Comparison of ENCODE assay signal across 8 mouse cellular contexts in the genomic region with DNA sequence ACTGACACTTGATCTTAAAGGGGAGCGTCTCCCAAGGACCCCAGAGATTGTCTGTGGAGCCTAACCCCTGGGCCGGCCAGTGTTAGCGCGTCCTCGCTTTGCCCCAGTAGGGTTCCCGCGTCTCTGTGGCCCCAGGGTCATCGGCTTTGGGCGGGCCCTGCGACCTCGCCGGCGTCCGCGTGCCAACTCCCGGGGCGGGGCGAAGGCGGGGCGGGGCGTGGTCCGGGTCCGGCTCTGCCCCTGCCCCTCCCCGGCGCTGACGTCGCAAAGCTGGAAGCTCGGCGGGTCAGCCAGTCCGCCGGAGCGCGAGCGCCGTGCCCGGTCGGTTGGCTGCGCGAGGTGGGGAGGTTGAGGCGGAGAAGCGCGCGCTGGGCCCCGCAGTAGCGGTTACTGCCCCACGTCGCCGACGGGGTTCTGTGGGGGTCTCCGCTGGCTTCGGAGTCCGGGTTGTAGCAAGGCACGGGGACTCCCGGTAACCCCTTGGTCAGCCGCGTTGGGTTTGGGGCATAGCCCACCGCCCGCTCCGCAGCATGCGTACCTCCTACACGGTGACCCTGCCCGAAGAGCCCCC. TPM values are rescaled to one million over a fixed set of nuclear protein-coding genes. Genes with fewer than 3 reads are reported as not detected.
DNase-seq lines count a peak whose midpoint lies in the region; ATAC-seq and TF ChIP-seq lines count a peak whose summit lies in the region.

No protein-coding gene starts in this region.

- peak; percentile 83 for ATAC-seq in forebrain, embryonic 12.5 days (ENCODE audit: low FRiP score)
- peak; percentile 75 for ATAC-seq in heart, postnatal 0 days (ENCODE audit: insufficient read depth, low read depth)
- peak; percentile 91 for ATAC-seq in liver, postnatal 0 days
- peak; percentile 64 for ATAC-seq in neural tube, embryonic 13.5 days (ENCODE audit: low read depth)

- DNase-seq in CD4-positive, CD25-positive, alpha-beta regulatory T cell, adult 2 months (ENCODE audit: low read depth, low spot score), result peak; percentile 78
- DNase-seq in c-Kit-positive CD71-positive TER-119-negative erythroid progenitor cells, embryonic 14.5 days (ENCODE audit: low read depth), result peak; percentile 63
- DNase-seq in heart, postnatal 0 days (ENCODE audit: low spot score), result peak; percentile 85
- DNase-seq in kidney, postnatal 4 days, result peak; percentile 98
- peak; percentile 97 for DNase-seq in liver, postnatal 0 days

- no peak for TF ChIP-seq CTCF in heart, postnatal 0 days (IDR thresholded peaks at IDR 0.05; ENCODE audit: low read depth)
- TF ChIP-seq CTCF in liver, postnatal 0 days (IDR thresholded peaks at IDR 0.05; ENCODE audit: low read depth), result no peak
- TF ChIP-seq CTCF in testis, adult 2 months (IDR thresholded peaks at IDR 0.05; ENCODE audit: control insufficient read depth, insufficient read depth, insufficient replicate concordance, low read depth, low read length), result no peak

- H3K27me3 ChIP-seq in forebrain, embryonic 12.5 days, result peaks cover 78% of the 10 kb centered on the region
- no peaks in the 10 kb centered on the region for H3K27me3 ChIP-seq in heart, postnatal 0 days (ENCODE audit: control insufficient read depth, insufficient read depth, low read length)
- peaks cover 14% of the 10 kb centered on the region; the same call in 1 of the 2 replicates for H3K27me3 ChIP-seq in liver, postnatal 0 days (ENCODE audit: insufficient read depth, low read length)
- H3K27me3 ChIP-seq in neural tube, embryonic 13.5 days, result peaks cover 56% of the 10 kb centered on the region
- H3K27me3 ChIP-seq in testis, adult 2 months (ENCODE audit: control insufficient read depth, insufficient read depth, low read length), result no peaks in the 10 kb centered on the region

- peak overlapping the region; percentile 99 for H3K4me2 ChIP-seq in forebrain, embryonic 12.5 days
- peak overlapping the region; percentile 95 for H3K4me2 ChIP-seq in heart, postnatal 0 days (ENCODE audit: low read depth, low read length)
- H3K4me2 ChIP-seq in liver, postnatal 0 days (ENCODE audit: low read depth, low read length), result peak overlapping the region; percentile 95
- H3K4me2 ChIP-seq in neural tube, embryonic 13.5 days, result peak overlapping the region; percentile 99

- H3K27ac ChIP-seq in forebrain, embryonic 12.5 days, result no peak overlapping the region
- peak overlapping the region; percentile 97 for H3K27ac ChIP-seq in heart, postnatal 0 days (ENCODE audit: low read depth)
- H3K27ac ChIP-seq in liver, postnatal 0 days (ENCODE audit: low read depth), result no peak overlapping the region
- H3K27ac ChIP-seq in neural tube, embryonic 13.5 days (replicated peaks), result no peak overlapping the region
- H3K27ac ChIP-seq in testis, adult 2 months (ENCODE audit: control insufficient read depth, insufficient read depth, low read depth, low read length), result peak overlapping the region; percentile 99

- H3K4me1 ChIP-seq in forebrain, embryonic 12.5 days, result peaks cover 47% of the 10 kb centered on the region
- H3K4me1 ChIP-seq in heart, postnatal 0 days (ENCODE audit: control insufficient read depth, insufficient read depth), result peaks cover 60% of the 10 kb centered on the region
- peaks cover 47% of the 10 kb centered on the region for H3K4me1 ChIP-seq in liver, postnatal 0 days (ENCODE audit: insufficient read depth)
- peaks cover 42% of the 10 kb centered on the region for H3K4me1 ChIP-seq in neural tube, embryonic 13.5 days (replicated peaks)
- peaks cover 17% of the 10 kb centered on the region for H3K4me1 ChIP-seq in testis, adult 2 months (ENCODE audit: control insufficient read depth, insufficient read depth, low read length)

- peak; percentile 68 for TF ChIP-seq POLR2A in testis, adult 2 months (IDR thresholded peaks at IDR 0.05; ENCODE audit: control insufficient read depth, low read depth, low read length)

- H3K9me3 ChIP-seq in forebrain, embryonic 12.5 days, result no peaks in the 10 kb centered on the region
- H3K9me3 ChIP-seq in heart, postnatal 0 days (replicated peaks; ENCODE audit: control insufficient read depth, low read length), result no peaks in the 10 kb centered on the region
- H3K9me3 ChIP-seq in liver, postnatal 0 days (ENCODE audit: low read length), result no peaks in the 10 kb centered on the region
- no peaks in the 10 kb centered on the region for H3K9me3 ChIP-seq in neural tube, embryonic 13.5 days

- 1% methylated on average over 62 of the region's 62 CpGs for WGBS in forebrain, embryonic 12.5 days
- under 1% methylated on average over 35 of the region's 62 CpGs for WGBS in heart, postnatal 0 days
- under 1% methylated on average over 52 of the region's 62 CpGs for WGBS in liver, postnatal 0 days (ENCODE audit: insufficient replicate concordance)
- WGBS in neural tube, embryonic 13.5 days, result under 1% methylated on average over 62 of the region's 62 CpGs

- H3K9ac ChIP-seq in forebrain, embryonic 12.5 days, result peak overlapping the region; percentile 65
- peak overlapping the region; percentile 96 for H3K9ac ChIP-seq in heart, postnatal 0 days (replicated peaks; ENCODE audit: low read depth, low read length)
- peak overlapping the region; percentile 61 for H3K9ac ChIP-seq in liver, postnatal 0 days (replicated peaks)
- H3K9ac ChIP-seq in neural tube, embryonic 13.5 days, result peak overlapping the region; percentile 75

- TF ChIP-seq EP300 in heart, postnatal 0 days (IDR thresholded peaks at IDR 0.05; ENCODE audit: low read depth), result 0 out of 2 replicates have a peak, but pooled peaks have one; percentile 58
- no peak for TF ChIP-seq EP300 in liver, postnatal 0 days (IDR thresholded peaks at IDR 0.05; ENCODE audit: low read depth)

- H3K36me3 ChIP-seq in forebrain, embryonic 12.5 days (replicated peaks), result no peaks in the 10 kb centered on the region
- 0 out of 2 replicates have a peak, but pooled peaks cover 3% of the 10 kb centered on the region for H3K36me3 ChIP-seq in heart, postnatal 0 days (replicated peaks; ENCODE audit: control insufficient read depth, insufficient read depth, low read length)
- H3K36me3 ChIP-seq in liver, postnatal 0 days (replicated peaks; ENCODE audit: insufficient read depth, low read length), result no peaks in the 10 kb centered on the region
- no peaks in the 10 kb centered on the region for H3K36me3 ChIP-seq in neural tube, embryonic 13.5 days
- H3K36me3 ChIP-seq in testis, adult 2 months (ENCODE audit: control insufficient read depth, insufficient read depth, low read length), result no peaks in the 10 kb centered on the region; the same call in none of the 2 replicates

- peak overlapping the region; percentile 57 for H3K4me3 ChIP-seq in forebrain, embryonic 12.5 days (replicated peaks)
- H3K4me3 ChIP-seq in heart, postnatal 0 days (ENCODE audit: low read depth, low read length), result peak overlapping the region; percentile 79
- peak overlapping the region; percentile 61 for H3K4me3 ChIP-seq in liver, postnatal 0 days (ENCODE audit: low read depth, low read length)
- peak overlapping the region; percentile 56 for H3K4me3 ChIP-seq in neural tube, embryonic 13.5 days
- peak overlapping the region; percentile 97 for H3K4me3 ChIP-seq in testis, adult 2 months (ENCODE audit: control insufficient read depth, low read depth, low read length)

RNA-seq across cellular contexts. Expression of a gene that starts 16.8 kb away (rescaled TPM):
- polyA plus RNA-seq in forebrain, embryonic 12.5 days (2016; fragmentation: Nextera tagmentation; extraction: Ambion mirVana), result 0.27 and 0.33 TPM in 2 replicates
- not detected in 2 replicates for total RNA-seq in heart, postnatal 0 days (2014; rRNA removed; ENCODE audit: low replicate concordance)
- polyA plus RNA-seq in heart, postnatal 0 days (2015; fragmentation: Nextera tagmentation; extraction: Ambion mirVana), result not detected in 2 replicates
- polyA plus RNA-seq in liver, postnatal 0 days (2015; fragmentation: Nextera tagmentation; extraction: Ambion mirVana), result not detected in 2 replicates
- not detected in 2 replicates for polyA plus RNA-seq in neural tube, embryonic 13.5 days (2015; fragmentation: Nextera tagmentation; extraction: Ambion mirVana)
- polyA plus RNA-seq in testis, adult 2 months (2012; rRNA removed), result 1.4 and 3.4 TPM in 2 replicates

RNA-seq across cellular contexts. Expression of a gene that starts 17.9 kb away (rescaled TPM):
- polyA plus RNA-seq in forebrain, embryonic 12.5 days (2016; fragmentation: Nextera tagmentation; extraction: Ambion mirVana), result 10.2 and 14.6 TPM in 2 replicates
- total RNA-seq in heart, postnatal 0 days (2014; rRNA removed; ENCODE audit: low replicate concordance), result 44.9 and 48.6 TPM in 2 replicates
- polyA plus RNA-seq in heart, postnatal 0 days (2015; fragmentation: Nextera tagmentation; extraction: Ambion mirVana), result 114 and 121 TPM in 2 replicates
- polyA plus RNA-seq in liver, postnatal 0 days (2015; fragmentation: Nextera tagmentation; extraction: Ambion mirVana), result 2.9 and 3.8 TPM in 2 replicates
- polyA plus RNA-seq in neural tube, embryonic 13.5 days (2015; fragmentation: Nextera tagmentation; extraction: Ambion mirVana), result 8.7 and 12.6 TPM in 2 replicates
- 597 and 615 TPM in 2 replicates for polyA plus RNA-seq in testis, adult 2 months (2012; rRNA removed)

RNA-seq across cellular contexts. Expression of a gene that starts 22.3 kb away (rescaled TPM):
- polyA plus RNA-seq in forebrain, embryonic 12.5 days (2016; fragmentation: Nextera tagmentation; extraction: Ambion mirVana), result 0.58 and 0.73 TPM in 2 replicates
- 9.0 TPM in 2 replicates for total RNA-seq in heart, postnatal 0 days (2014; rRNA removed; ENCODE audit: low replicate concordance)
- polyA plus RNA-seq in heart, postnatal 0 days (2015; fragmentation: Nextera tagmentation; extraction: Ambion mirVana), result 4.1 and 4.5 TPM in 2 replicates
- polyA plus RNA-seq in liver, postnatal 0 days (2015; fragmentation: Nextera tagmentation; extraction: Ambion mirVana), result 1.0 and 1.3 TPM in 2 replicates
- 3.1 and 3.6 TPM in 2 replicates for polyA plus RNA-seq in neural tube, embryonic 13.5 days (2015; fragmentation: Nextera tagmentation; extraction: Ambion mirVana)
- 2.0 and 3.1 TPM in 2 replicates for polyA plus RNA-seq in testis, adult 2 months (2012; rRNA removed)

RNA-seq across cellular contexts. Expression of a gene that starts 28.6 kb away (rescaled TPM):
- polyA plus RNA-seq in forebrain, embryonic 12.5 days (2016; fragmentation: Nextera tagmentation; extraction: Ambion mirVana), result 0.14 and 0.36 TPM in 2 replicates
- total RNA-seq in heart, postnatal 0 days (2014; rRNA removed; ENCODE audit: low replicate concordance), result not detected in 2 replicates
- 0.10 TPM in 1 of 2 replicates, not detected in the other for polyA plus RNA-seq in heart, postnatal 0 days (2015; fragmentation: Nextera tagmentation; extraction: Ambion mirVana)
- not detected in 2 replicates for polyA plus RNA-seq in liver, postnatal 0 days (2015; fragmentation: Nextera tagmentation; extraction: Ambion mirVana)
- polyA plus RNA-seq in neural tube, embryonic 13.5 days (2015; fragmentation: Nextera tagmentation; extraction: Ambion mirVana), result 0.18 and 0.28 TPM in 2 replicates
- polyA plus RNA-seq in testis, adult 2 months (2012; rRNA removed), result 1.2 and 1.6 TPM in 2 replicates

RNA-seq across cellular contexts. Expression of a gene that starts 28.6 kb away (rescaled TPM):
- polyA plus RNA-seq in forebrain, embryonic 12.5 days (2016; fragmentation: Nextera tagmentation; extraction: Ambion mirVana), result 69.6 and 69.9 TPM in 2 replicates
- total RNA-seq in heart, postnatal 0 days (2014; rRNA removed; ENCODE audit: low replicate concordance), result 13.0 and 16.6 TPM in 2 replicates
- polyA plus RNA-seq in heart, postnatal 0 days (2015; fragmentation: Nextera tagmentation; extraction: Ambion mirVana), result 13.7 and 14.1 TPM in 2 replicates
- polyA plus RNA-seq in liver, postnatal 0 days (2015; fragmentation: Nextera tagmentation; extraction: Ambion mirVana), result 17.9 and 18.8 TPM in 2 replicates
- polyA plus RNA-seq in neural tube, embryonic 13.5 days (2015; fragmentation: Nextera tagmentation; extraction: Ambion mirVana), result 34.5 and 35.4 TPM in 2 replicates
- 37.5 and 38.3 TPM in 2 replicates for polyA plus RNA-seq in testis, adult 2 months (2012; rRNA removed)

Comparison
In these comparisons a context has a peak if more than half of its experiments do, and no peak if none do; other contexts are left out.
1. H3K27ac ChIP-seq: peak in heart, postnatal 0 days (single experiment) and testis, adult 2 months (single experiment); none in forebrain, embryonic 12.5 days (single experiment), liver, postnatal 0 days (single experiment) and neural tube, embryonic 13.5 days (single experiment).
2. Peak in every context shown above with its lines, with median percentiles within 50 percentile points of each other: DNase-seq, ATAC-seq, H3K4me2 ChIP-seq, H3K4me3 ChIP-seq and H3K9ac ChIP-seq.